ENCODE assay signal across 27 mouse cellular contexts in genomic region chr4:48022966-48023365, GRCm38 (mm10). TPM values are rescaled to one million over a fixed set of nuclear protein-coding genes. Genes with fewer than 3 reads are reported as not detected.
DNase-seq lines count a peak whose midpoint lies in the region; ATAC-seq and TF ChIP-seq lines count a peak whose summit lies in the region.
"Had no signal": no experiment of that assay in that cellular context is flagged by ENCODE, and none has a peak within 500 bp of the region (broad histone marks: within the 10 kb centered on the region; RNA-seq: fewer than 3 reads in every experiment).

No protein-coding gene starts in this region.

- 0 out of 2 replicates have a peak overlapping the region, but pooled peaks have one; percentile 17 for H3K27ac ChIP-seq in embryonic facial prominence, embryonic 12.5 days
- no peak overlapping the region for H3K27ac ChIP-seq in embryonic facial prominence, embryonic 10.5 days (replicated peaks)
- H3K27ac ChIP-seq in kidney, adult 2 months (ENCODE audit: insufficient read depth, low read depth, low read length): peak overlapping the region; percentile 39; the same call in 1 of the 2 replicates
- no peak overlapping the region for H3K27ac ChIP-seq in kidney, embryonic 16.5 days (ENCODE audit: low read length)
- no peak overlapping the region for H3K27ac ChIP-seq in intestine, postnatal 0 days (ENCODE audit: low read depth, low read length)
- H3K27ac ChIP-seq: embryonic facial prominence, embryonic 13.5 days; forebrain, embryonic 12.5 days; forebrain, embryonic 15.5 days; heart, embryonic 15.5 days; hindbrain, embryonic 10.5 days; hindbrain, embryonic 13.5 days had no signal

- H3K9me3 ChIP-seq in embryonic facial prominence, embryonic 12.5 days: no peaks in the 10 kb centered on the region
- H3K9me3 ChIP-seq in embryonic facial prominence, embryonic 10.5 days: no peaks in the 10 kb centered on the region
- H3K9me3 ChIP-seq in kidney, embryonic 16.5 days (ENCODE audit: low read length): no peaks in the 10 kb centered on the region
- H3K9me3 ChIP-seq in intestine, postnatal 0 days (ENCODE audit: control insufficient read depth): no peaks in the 10 kb centered on the region
- H3K9me3 ChIP-seq: embryonic facial prominence, embryonic 13.5 days; forebrain, embryonic 12.5 days; forebrain, embryonic 15.5 days; heart, embryonic 12.5 days; heart, embryonic 15.5 days; hindbrain, embryonic 10.5 days; hindbrain, embryonic 13.5 days had no signal

- H3K9ac ChIP-seq in embryonic facial prominence, embryonic 12.5 days: no peak overlapping the region
- no peak overlapping the region for H3K9ac ChIP-seq in kidney, embryonic 16.5 days (replicated peaks; ENCODE audit: low read length)
- H3K9ac ChIP-seq in intestine, postnatal 0 days (ENCODE audit: low read depth, low read length): no peak overlapping the region
- H3K9ac ChIP-seq: embryonic facial prominence, embryonic 13.5 days; forebrain, embryonic 12.5 days; forebrain, embryonic 15.5 days; heart, embryonic 12.5 days; heart, embryonic 15.5 days; hindbrain, embryonic 13.5 days had no signal

- H3K36me3 ChIP-seq in embryonic facial prominence, embryonic 12.5 days: no peaks in the 10 kb centered on the region
- no peaks in the 10 kb centered on the region for H3K36me3 ChIP-seq in embryonic facial prominence, embryonic 10.5 days (replicated peaks)
- no peaks in the 10 kb centered on the region for H3K36me3 ChIP-seq in kidney, adult 2 months (ENCODE audit: control insufficient read depth, insufficient read depth, low read length)
- no peaks in the 10 kb centered on the region for H3K36me3 ChIP-seq in kidney, embryonic 16.5 days (ENCODE audit: insufficient read depth, low read length)
- H3K36me3 ChIP-seq in intestine, postnatal 0 days (ENCODE audit: control insufficient read depth, insufficient read depth): no peaks in the 10 kb centered on the region
- H3K36me3 ChIP-seq: forebrain, embryonic 12.5 days; heart, embryonic 15.5 days; hindbrain, embryonic 10.5 days; hindbrain, embryonic 13.5 days had no signal

- H3K4me1 ChIP-seq in embryonic facial prominence, embryonic 12.5 days: no peaks in the 10 kb centered on the region
- no peaks in the 10 kb centered on the region for H3K4me1 ChIP-seq in embryonic facial prominence, embryonic 10.5 days
- H3K4me1 ChIP-seq in kidney, adult 2 months (ENCODE audit: control insufficient read depth, insufficient read depth, low read length): 0 out of 2 replicates have a peak, but pooled peaks cover 2% of the 10 kb centered on the region
- no peaks in the 10 kb centered on the region for H3K4me1 ChIP-seq in kidney, embryonic 16.5 days (ENCODE audit: insufficient read depth, low read length)
- H3K4me1 ChIP-seq in intestine, postnatal 0 days (replicated peaks; ENCODE audit: control insufficient read depth, insufficient read depth, low read length): no peaks in the 10 kb centered on the region
- H3K4me1 ChIP-seq: forebrain, embryonic 12.5 days; forebrain, embryonic 15.5 days; heart, embryonic 12.5 days; heart, embryonic 15.5 days; hindbrain, embryonic 10.5 days; hindbrain, embryonic 13.5 days had no signal

- DNase-seq in embryonic facial prominence, embryonic 10.5 days (ENCODE audit: low spot score): no peak
- DNase-seq in kidney, adult 2 months: peak; percentile 57
- peak; percentile 30 for DNase-seq in kidney, postnatal 14 days
- DNase-seq in kidney, adult 18-20 months: no peak
- DNase-seq in urinary bladder, postnatal 14 days (ENCODE audit: low spot score): no peak
- DNase-seq: adrenal gland, adult 8-10 months; adrenal gland, postnatal 25 days; cerebellum, adult 11-12 months; cerebellum, adult 8-10 months; cerebellum, postnatal 10 days; gastrocnemius, postnatal 10 days; gastrocnemius, postnatal 36 days; heart, postnatal 10 days; heart, postnatal 36 days had no signal

- H3K27me3 ChIP-seq in embryonic facial prominence, embryonic 12.5 days: no peaks in the 10 kb centered on the region
- H3K27me3 ChIP-seq in embryonic facial prominence, embryonic 10.5 days (replicated peaks; ENCODE audit: low read depth, poor library complexity, severe bottlenecking): no peaks in the 10 kb centered on the region
- H3K27me3 ChIP-seq in kidney, adult 2 months (replicated peaks; ENCODE audit: control insufficient read depth, insufficient read depth, low read length): no peaks in the 10 kb centered on the region
- 0 out of 2 replicates have a peak, but pooled peaks cover 2% of the 10 kb centered on the region for H3K27me3 ChIP-seq in kidney, embryonic 16.5 days (ENCODE audit: insufficient read depth, low read length)
- H3K27me3 ChIP-seq in intestine, postnatal 0 days (replicated peaks; ENCODE audit: control insufficient read depth, insufficient read depth, low read length): no peaks in the 10 kb centered on the region
- H3K27me3 ChIP-seq: embryonic facial prominence, embryonic 13.5 days; forebrain, embryonic 12.5 days; forebrain, embryonic 15.5 days; heart, embryonic 12.5 days; heart, embryonic 15.5 days; hindbrain, embryonic 13.5 days had no signal

- H3K4me2 ChIP-seq in embryonic facial prominence, embryonic 12.5 days (replicated peaks): no peak overlapping the region
- H3K4me2 ChIP-seq in kidney, embryonic 16.5 days (replicated peaks; ENCODE audit: low read depth, low read length): no peak overlapping the region
- H3K4me2 ChIP-seq in intestine, postnatal 0 days (replicated peaks; ENCODE audit: low read depth): peak overlapping the region; percentile 32; the same call in 1 of the 2 replicates
- H3K4me2 ChIP-seq: embryonic facial prominence, embryonic 13.5 days; forebrain, embryonic 12.5 days; forebrain, embryonic 15.5 days; heart, embryonic 12.5 days; heart, embryonic 15.5 days; hindbrain, embryonic 13.5 days had no signal

- ATAC-seq in embryonic facial prominence, embryonic 12.5 days (ENCODE audit: insufficient number of reproducible peaks, insufficient read depth, low FRiP score, low TSS enrichment): no peak
- no peak for ATAC-seq in kidney, embryonic 16.5 days (ENCODE audit: low FRiP score, low TSS enrichment)
- ATAC-seq in intestine, postnatal 0 days: no peak
- ATAC-seq: activated CD4-positive, CD25-positive, alpha-beta regulatory T cell, adult 4 months; forebrain, embryonic 15.5 days; hindbrain, embryonic 16.5 days had no signal

- no peak for TF ChIP-seq POLR2A in kidney, adult 2 months (IDR thresholded peaks at IDR 0.05; ENCODE audit: low read depth, low read length)

- WGBS in embryonic facial prominence, embryonic 12.5 days: 57% methylated on average over 3 of the region's 3 CpGs
- 83% methylated on average over 3 of the region's 3 CpGs for WGBS in embryonic facial prominence, embryonic 10.5 days
- 44% methylated on average over 3 of the region's 3 CpGs for WGBS in kidney, adult 2 months
- WGBS in kidney, embryonic 16.5 days: 66% methylated on average over 3 of the region's 3 CpGs
- 31% methylated on average over 3 of the region's 3 CpGs for WGBS in intestine, postnatal 0 days

- TF ChIP-seq CTCF in kidney, adult 2 months (conservative IDR thresholded peaks at IDR 0.05; ENCODE audit: insufficient read depth, insufficient read length, low read depth, low read length): no peak
- no peak for TF ChIP-seq CTCF in intestine, postnatal 0 days (IDR thresholded peaks at IDR 0.05; ENCODE audit: low read depth)

- H3K4me3 ChIP-seq in embryonic facial prominence, embryonic 12.5 days: no peak overlapping the region
- H3K4me3 ChIP-seq in embryonic facial prominence, embryonic 10.5 days: no peak overlapping the region
- 0 out of 2 replicates have a peak overlapping the region, but pooled peaks have one; percentile 0 for H3K4me3 ChIP-seq in kidney, adult 2 months (ENCODE audit: insufficient read depth, low read depth, low read length)
- no peak overlapping the region for H3K4me3 ChIP-seq in kidney, embryonic 16.5 days (ENCODE audit: low read length)
- H3K4me3 ChIP-seq in intestine, postnatal 0 days (ENCODE audit: low read depth, low read length): no peak overlapping the region
- H3K4me3 ChIP-seq: embryonic facial prominence, embryonic 13.5 days; erythroblast, embryonic 14.5 days; forebrain, embryonic 12.5 days; forebrain, embryonic 15.5 days; heart, embryonic 12.5 days; heart, embryonic 15.5 days; hindbrain, embryonic 10.5 days; hindbrain, embryonic 13.5 days had no signal

RNA-seq across cellular contexts. Expression of gene Nr4a3, which starts 22.0 kb away (rescaled TPM):
- polyA plus RNA-seq in embryonic facial prominence, embryonic 12.5 days (2016; fragmentation: Nextera tagmentation; extraction: Ambion mirVana): 0.43 and 0.56 TPM in 2 replicates
- 0.17 and 0.19 TPM in 2 replicates for polyA plus RNA-seq in embryonic facial prominence, embryonic 10.5 days (2016; fragmentation: Nextera tagmentation; extraction: Ambion mirVana)
- polyA plus RNA-seq in kidney, adult 2 months (2012; rRNA removed): 0.30 and 0.72 TPM in 2 replicates
- 0.10 TPM in 1 of 2 replicates, not detected in the other for polyA plus RNA-seq in kidney, embryonic 16.5 days (2015; fragmentation: Nextera tagmentation; extraction: Ambion mirVana)
- polyA plus RNA-seq in intestine, postnatal 0 days (2015; fragmentation: Nextera tagmentation; extraction: Ambion mirVana): 0.27 and 0.42 TPM in 2 replicates
- polyA plus RNA-seq: erythroblast, embryonic 14.5 days had no signal

Comparison
In these comparisons a context has a peak if more than half of its experiments do, and no peak if none do; other contexts are left out.
1. H3K27ac ChIP-seq: peak in embryonic facial prominence, embryonic 12.5 days (single experiment) and kidney, adult 2 months (single experiment); none in embryonic facial prominence, embryonic 10.5 days (single experiment), kidney, embryonic 16.5 days (single experiment) and intestine, postnatal 0 days (single experiment).
2. DNase-seq: peak in kidney, adult 2 months (single experiment) and kidney, postnatal 14 days (single experiment); none in embryonic facial prominence, embryonic 10.5 days (single experiment), kidney, adult 18-20 months (single experiment) and urinary bladder, postnatal 14 days (single experiment).